ENCODE assay signal across 17 mouse cellular contexts in genomic region chr1:151055396-151055795, GRCm38 (mm10).
"Had no signal": no experiment of that assay in that cellular context is flagged by ENCODE, and none has a peak within 500 bp of the region (broad histone marks: within the 10 kb centered on the region; RNA-seq: fewer than 3 reads in every experiment).

No protein-coding gene starts in this region.

- H3K27ac ChIP-seq: lung, embryonic 15.5 days; macrophage; midbrain, embryonic 13.5 days; midbrain, embryonic 15.5 days; neural tube, embryonic 12.5 days; stomach, embryonic 15.5 days; stomach, postnatal 0 days had no signal

- ATAC-seq: lung, postnatal 0 days; midbrain, embryonic 13.5 days; midbrain, embryonic 15.5 days had no signal

- DNase-seq: lung, adult 2 months; lung, postnatal 14 days; lung, postnatal 36 days; right cerebral cortex, postnatal 14 days; thymus, adult 2 months; thymus, postnatal 25 days; thymus, postnatal 4 days had no signal

- H3K9ac ChIP-seq: lung, embryonic 15.5 days; midbrain, embryonic 13.5 days; midbrain, embryonic 15.5 days; neural tube, embryonic 12.5 days; stomach, embryonic 15.5 days had no signal

- H3K36me3 ChIP-seq: lung, embryonic 15.5 days; midbrain, embryonic 13.5 days; midbrain, embryonic 15.5 days; neural tube, embryonic 12.5 days; stomach, embryonic 15.5 days had no signal

- H3K9me3 ChIP-seq: lung, embryonic 15.5 days; megakaryocyte, embryonic 14.5 days; midbrain, embryonic 13.5 days; midbrain, embryonic 15.5 days; neural tube, embryonic 12.5 days; stomach, embryonic 15.5 days had no signal

- H3K27me3 ChIP-seq: lung, embryonic 15.5 days; midbrain, embryonic 13.5 days; midbrain, embryonic 15.5 days; neural tube, embryonic 12.5 days; stomach, embryonic 15.5 days had no signal

- H3K4me2 ChIP-seq: lung, embryonic 15.5 days; midbrain, embryonic 11.5 days; midbrain, embryonic 13.5 days; midbrain, embryonic 15.5 days; neural tube, embryonic 12.5 days; stomach, embryonic 15.5 days had no signal

- H3K4me3 ChIP-seq: lung, embryonic 15.5 days; megakaryocyte, embryonic 14.5 days; midbrain, embryonic 13.5 days; midbrain, embryonic 15.5 days; neural tube, embryonic 12.5 days; stomach, embryonic 15.5 days had no signal

- H3K4me1 ChIP-seq: lung, embryonic 15.5 days; megakaryocyte, embryonic 14.5 days; midbrain, embryonic 13.5 days; midbrain, embryonic 15.5 days; neural tube, embryonic 12.5 days; stomach, embryonic 15.5 days had no signal
